In the genomic region with DNA sequence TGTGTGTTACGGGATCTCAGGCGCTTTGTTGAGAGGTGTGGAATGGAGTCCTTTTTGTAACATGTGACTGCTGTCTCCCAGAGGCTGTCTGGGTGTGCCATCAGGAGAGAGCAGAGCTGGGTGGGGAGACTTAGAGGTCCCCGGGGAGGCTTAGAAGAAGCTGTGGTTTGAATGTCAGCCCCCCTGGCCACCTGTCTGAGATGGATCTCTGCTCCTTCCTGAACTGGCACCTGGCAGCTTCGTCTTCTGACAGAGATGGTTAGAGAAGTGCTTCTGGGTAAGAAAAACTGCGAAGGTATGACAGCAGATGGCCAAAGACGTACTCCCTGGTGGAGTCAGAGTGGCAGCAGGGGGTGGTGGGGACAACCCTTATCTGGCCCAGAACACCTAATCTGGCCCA, we compare ENCODE assay signal across 14 mouse cellular contexts. TPM values are rescaled to one million over a fixed set of nuclear protein-coding genes. Genes with fewer than 3 reads are reported as not detected.
"Had no signal": no experiment of that assay in that cellular context is flagged by ENCODE, and none has a peak within 500 bp of the region (broad histone marks: within the 10 kb centered on the region; RNA-seq: fewer than 3 reads in every experiment).

No protein-coding gene starts in this region.

- H3K36me3 ChIP-seq: limb, embryonic 12.5 days; liver, embryonic 13.5 days; lung, embryonic 15.5 days; midbrain, embryonic 13.5 days had no signal

- H3K9me3 ChIP-seq: limb, embryonic 12.5 days; liver, embryonic 13.5 days; lung, embryonic 15.5 days; midbrain, embryonic 13.5 days; neural tube, embryonic 13.5 days had no signal

- H3K27me3 ChIP-seq: limb, embryonic 12.5 days; liver, embryonic 13.5 days; lung, embryonic 15.5 days; midbrain, embryonic 13.5 days; neural tube, embryonic 13.5 days had no signal

- H3K9ac ChIP-seq: limb, embryonic 12.5 days; liver, embryonic 13.5 days; liver, postnatal 0 days; lung, embryonic 15.5 days; midbrain, embryonic 13.5 days; neural tube, embryonic 13.5 days had no signal

- H3K4me1 ChIP-seq: limb, embryonic 12.5 days; liver, embryonic 13.5 days; lung, embryonic 15.5 days had no signal

- DNase-seq: kidney, adult 8-10 months; kidney, postnatal 4 days; liver; liver, embryonic 13.5 days; liver, postnatal 0 days; lung, postnatal 14 days; right cerebral cortex, postnatal 14 days had no signal

- H3K4me3 ChIP-seq: limb, embryonic 12.5 days; liver, embryonic 13.5 days; lung, embryonic 15.5 days; midbrain, embryonic 13.5 days; neural tube, embryonic 13.5 days had no signal

- H3K27ac ChIP-seq: kidney, postnatal 0 days; limb, embryonic 12.5 days; liver, embryonic 13.5 days; lung, embryonic 15.5 days; midbrain, embryonic 13.5 days; neural tube, embryonic 13.5 days; stomach, postnatal 0 days had no signal

- H3K4me2 ChIP-seq: limb, embryonic 12.5 days; liver, embryonic 13.5 days; lung, embryonic 15.5 days; midbrain, embryonic 13.5 days; neural tube, embryonic 13.5 days had no signal

- ATAC-seq: intestine, postnatal 0 days; liver, postnatal 0 days; midbrain, embryonic 13.5 days had no signal

RNA-seq across cellular contexts. Expression of a gene that starts 22.4 kb away (rescaled TPM):
- polyA plus RNA-seq: kidney, postnatal 0 days; limb, embryonic 12.5 days; liver, embryonic 13.5 days; liver, postnatal 0 days; lung, embryonic 15.5 days had no signal
